Comparison of ENCODE assay signal across 16 mouse cellular contexts in the genomic region with DNA sequence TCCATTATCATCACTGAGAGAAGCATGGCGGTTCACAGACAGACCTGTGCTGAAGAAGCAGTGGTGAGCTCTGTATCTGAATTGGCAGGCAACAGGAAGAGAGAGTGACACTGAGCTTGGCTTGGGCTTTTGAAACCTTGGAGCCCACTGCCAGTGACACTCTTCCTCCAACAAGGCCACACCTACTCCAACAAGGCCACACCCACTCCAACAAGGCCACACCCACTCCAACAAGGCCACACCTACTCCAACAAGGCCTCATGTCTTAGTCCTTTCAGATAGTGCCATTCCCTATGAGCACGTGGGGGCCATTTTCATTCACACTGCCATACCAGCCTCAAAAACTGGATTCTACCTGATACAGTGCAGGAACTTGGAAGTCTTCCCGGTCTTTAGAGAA. TPM values are rescaled to one million over a fixed set of nuclear protein-coding genes. Genes with fewer than 3 reads are reported as not detected.
"Had no signal": no experiment of that assay in that cellular context is flagged by ENCODE, and none has a peak within 500 bp of the region (broad histone marks: within the 10 kb centered on the region; RNA-seq: fewer than 3 reads in every experiment).

No protein-coding gene starts in this region.

- DNase-seq: liver, postnatal 0 days; lung, adult 2 months; lung, postnatal 14 days; lung, postnatal 36 days; right cerebral cortex, postnatal 25 days; right cerebral cortex, postnatal 4 days; spleen, adult 18-20 months; thymus, adult 18-20 months; thymus, postnatal 14 days; thymus, postnatal 36 days had no signal

- H3K27me3 ChIP-seq: lung, embryonic 15.5 days; midbrain, embryonic 13.5 days; midbrain, embryonic 15.5 days; neural tube, embryonic 12.5 days had no signal

- H3K4me3 ChIP-seq: lung, embryonic 15.5 days; megakaryocyte, embryonic 14.5 days; midbrain, embryonic 13.5 days; midbrain, embryonic 15.5 days; neural tube, embryonic 12.5 days had no signal

- H3K4me1 ChIP-seq: megakaryocyte, embryonic 14.5 days; neural tube, embryonic 12.5 days had no signal

- H3K27ac ChIP-seq: lung, embryonic 15.5 days; macrophage; midbrain, embryonic 13.5 days; midbrain, embryonic 15.5 days; neural tube, embryonic 12.5 days had no signal

- H3K36me3 ChIP-seq: lung, embryonic 15.5 days; midbrain, embryonic 13.5 days; midbrain, embryonic 15.5 days; neural tube, embryonic 12.5 days had no signal

RNA-seq across cellular contexts. Expression of a gene that starts 17.8 kb away (rescaled TPM):
- polyA plus RNA-seq: liver, postnatal 0 days; macrophage had no signal
